Mouse (Mus musculus) bone marrow, adult 2 months (tissue): ENCODE measurements around the gene Tmem216. TPM values are rescaled to one million over a fixed set of nuclear protein-coding genes. Genes with fewer than 3 reads are reported as not detected.

Experiments
- H3K27ac ChIP-seq: fragments of 200-500 bp; 2 replicates; pipeline ENCODE4 v1.5.1; 2012; ENCODE audit warnings: low read depth, mild to moderate bottlenecking, control low read depth, inconsistent platforms, low read length; ENCODE audit not compliant: control insufficient read depth, poor library complexity, insufficient read depth
- H3K4me1 ChIP-seq: fragments of 200-500 bp; 2 replicates; pipeline ENCODE4 v1.6.1; 2011; ENCODE audit warnings: low read length; ENCODE audit not compliant: control insufficient read depth, insufficient read depth
- H3K4me3 ChIP-seq: fragments of 200-500 bp; replicated peaks from 2 replicates; pipeline ENCODE3; 2011; ENCODE audit warnings: mild to moderate bottlenecking, low read depth, low read length, control low read depth; ENCODE audit not compliant: control insufficient read depth
- CTCF ChIP-seq: fragments of 200-500 bp; IDR thresholded peaks from 2 replicates; pipeline ENCODE4 v1.5.1; 2011; ENCODE audit warnings: low read length, control low read depth; ENCODE audit not compliant: control insufficient read depth, insufficient read depth
- POLR2A ChIP-seq: fragments of 200-500 bp; IDR thresholded peaks from 2 replicates; pipeline ENCODE4 v1.6.1; 2011; ENCODE audit warnings: low read depth, mild to moderate bottlenecking, control low read depth, low read length, borderline replicate concordance; ENCODE audit not compliant: control insufficient read depth
- WGBS: fragments of 180-500 bp; shearing (Covaris S2); methylation state at CpG from one replicate; pipeline ENCODE4 v1.1.7; 2018; 5-methylcytosine and 5-hydroxymethylcytosine counted together
- polyA plus RNA-seq: library from polyadenylated mRNA; stranded (reverse); fragments of >200 nt; gene quantifications from 2 replicates; pipeline ENCODE4 v1.2.4, GENCODE M21; 2011; ENCODE audit warnings: low replicate concordance; ENCODE audit not compliant: missing spikeins, insufficient read depth, insufficient read length

The Tmem216 gene
- polyA plus RNA-seq, result 18.5 and 25.1 TPM in 2 replicates

DNA sequence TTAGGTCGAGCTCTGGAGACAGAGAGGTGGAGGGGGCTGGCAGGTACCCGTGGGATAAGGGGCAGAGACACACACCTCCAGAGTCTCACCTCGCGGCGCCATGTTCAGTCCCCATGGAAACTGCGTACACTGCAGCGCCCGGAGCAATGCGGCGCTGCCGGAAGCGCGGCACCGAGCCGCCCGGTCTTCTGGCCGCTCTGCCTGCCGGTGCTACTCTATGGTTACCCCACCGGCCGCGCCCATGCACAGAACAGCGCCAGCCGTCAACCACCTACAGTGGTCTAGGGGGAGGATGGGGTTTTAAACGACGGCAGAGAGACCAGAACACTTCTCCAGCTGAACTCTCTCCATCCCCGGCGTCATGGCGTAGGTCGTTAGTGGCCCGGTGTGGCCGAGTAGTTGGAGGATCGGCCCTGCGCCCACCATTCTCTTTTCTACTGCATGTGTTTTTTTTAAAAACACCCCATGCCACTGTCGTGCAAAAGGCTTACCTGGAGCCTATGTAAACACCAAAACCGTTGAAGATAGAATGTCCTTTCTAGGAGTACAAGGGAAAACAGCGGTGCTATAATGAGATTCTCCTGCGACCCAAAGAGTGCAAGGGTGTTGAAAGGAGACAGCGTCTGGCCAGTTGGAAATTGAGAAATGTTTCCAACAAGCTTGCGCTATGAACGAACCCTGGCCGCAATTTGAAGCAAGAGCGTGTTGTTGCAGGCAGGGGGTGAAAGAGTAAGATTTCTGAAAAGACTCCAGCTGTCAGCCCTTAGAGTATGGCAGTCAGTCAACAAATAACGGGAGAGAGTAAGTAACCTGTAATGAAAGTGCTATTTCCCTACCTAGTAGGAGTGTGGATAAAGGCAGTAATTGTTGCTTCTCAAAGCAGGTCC lies at the start of gene Tmem216:
Gene Tmem216, minus strand, starts transcription at position 615 of the 887 bp plus-strand sequence.
- Histone ChIP-seq H3K4me3 (peak within 1 kb of the TSS; percentile 98), H3K27ac (peak within 1 kb of the TSS; percentile 77), H3K4me1 (no peaks in the 10 kb centered on the region; the same call in 1 of the 2 replicates)
- TF ChIP-seq POLR2A (peak; percentile 76; the same call in 1 of the 2 replicates), CTCF (no peak)
- WGBS, result 1% methylated on average over 43 of the region's 43 CpGs

DNA sequence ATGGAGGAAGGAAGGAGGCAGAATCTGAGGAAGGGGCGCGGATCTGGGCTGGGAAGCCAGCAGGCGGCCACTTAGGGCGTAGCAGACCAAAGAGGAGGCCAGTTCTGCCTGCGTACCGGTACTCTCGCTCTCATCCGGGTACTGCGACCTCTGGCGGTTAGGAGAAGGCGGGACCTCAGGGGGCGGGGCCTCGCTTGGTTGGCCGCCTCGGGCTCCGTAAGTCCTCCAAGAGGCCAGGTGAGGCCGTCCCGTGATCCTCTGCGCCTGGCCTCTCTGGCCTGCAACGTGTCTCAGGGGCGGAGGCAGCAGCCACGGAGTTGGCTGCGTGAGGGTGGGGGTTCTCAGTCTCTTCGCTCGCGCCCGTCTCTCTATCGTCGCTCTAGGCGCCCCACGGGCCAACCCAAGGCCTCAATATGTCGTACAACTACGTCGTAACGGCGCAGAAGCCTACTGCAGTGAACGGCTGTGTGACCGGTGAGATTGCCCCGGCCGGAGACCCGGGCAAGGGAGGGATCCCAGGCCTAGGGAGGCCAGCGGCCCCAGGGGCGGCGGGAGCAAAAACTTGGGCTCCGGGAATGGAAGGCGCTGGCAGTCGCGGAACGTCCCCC lies 49.4 kb upstream of the Tmem216 start, which contains the start of the genes Ddb1 and Tkfc:
Gene Ddb1, plus strand, starts transcription at position 35 of the 608 bp plus-strand sequence.
Gene Tkfc, minus strand, starts transcription at position 362 of the 608 bp plus-strand sequence.
- WGBS, result 0% methylated on average over 49 of the region's 49 CpGs
- Histone ChIP-seq H3K4me3 (peak within 1 kb of the TSS; percentile 91), H3K27ac (peak within 1 kb of the TSS; percentile 80), H3K4me1 (peaks cover 2% of the 10 kb centered on the region; the same call in 1 of the 2 replicates)
- TF ChIP-seq POLR2A (peak; percentile 99), CTCF (peak; percentile 53)

DNA sequence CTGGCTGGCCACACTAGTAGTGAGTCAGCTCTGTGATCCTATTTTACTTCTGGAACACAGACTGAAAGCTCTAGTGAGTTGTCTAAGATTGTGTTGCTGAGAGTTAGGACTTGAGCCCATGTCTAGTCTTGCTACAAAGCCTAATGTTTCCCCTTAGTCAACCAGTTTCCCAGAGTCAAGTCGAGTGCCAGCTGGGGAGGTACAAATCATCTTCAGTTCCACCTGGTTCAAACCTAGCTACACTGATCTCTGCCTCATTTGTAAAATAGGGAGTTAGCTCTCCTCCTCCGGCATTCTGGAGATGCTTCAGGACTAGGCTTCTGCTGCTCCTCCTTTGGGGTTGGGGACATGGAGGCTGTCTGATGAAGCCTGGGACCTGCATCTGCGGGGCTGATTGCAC lies 48.5 kb upstream of the Tmem216 start:
- Histone ChIP-seq H3K4me1 (peaks cover 2% of the 10 kb centered on the region; the same call in 1 of the 2 replicates), H3K4me3 (peak overlapping the region; percentile 36), H3K27ac (no peak overlapping the region)
- no peak for TF ChIP-seq CTCF
- TF ChIP-seq POLR2A, result no peak
- WGBS, result 43% methylated on average over 3 of the region's 3 CpGs

DNA sequence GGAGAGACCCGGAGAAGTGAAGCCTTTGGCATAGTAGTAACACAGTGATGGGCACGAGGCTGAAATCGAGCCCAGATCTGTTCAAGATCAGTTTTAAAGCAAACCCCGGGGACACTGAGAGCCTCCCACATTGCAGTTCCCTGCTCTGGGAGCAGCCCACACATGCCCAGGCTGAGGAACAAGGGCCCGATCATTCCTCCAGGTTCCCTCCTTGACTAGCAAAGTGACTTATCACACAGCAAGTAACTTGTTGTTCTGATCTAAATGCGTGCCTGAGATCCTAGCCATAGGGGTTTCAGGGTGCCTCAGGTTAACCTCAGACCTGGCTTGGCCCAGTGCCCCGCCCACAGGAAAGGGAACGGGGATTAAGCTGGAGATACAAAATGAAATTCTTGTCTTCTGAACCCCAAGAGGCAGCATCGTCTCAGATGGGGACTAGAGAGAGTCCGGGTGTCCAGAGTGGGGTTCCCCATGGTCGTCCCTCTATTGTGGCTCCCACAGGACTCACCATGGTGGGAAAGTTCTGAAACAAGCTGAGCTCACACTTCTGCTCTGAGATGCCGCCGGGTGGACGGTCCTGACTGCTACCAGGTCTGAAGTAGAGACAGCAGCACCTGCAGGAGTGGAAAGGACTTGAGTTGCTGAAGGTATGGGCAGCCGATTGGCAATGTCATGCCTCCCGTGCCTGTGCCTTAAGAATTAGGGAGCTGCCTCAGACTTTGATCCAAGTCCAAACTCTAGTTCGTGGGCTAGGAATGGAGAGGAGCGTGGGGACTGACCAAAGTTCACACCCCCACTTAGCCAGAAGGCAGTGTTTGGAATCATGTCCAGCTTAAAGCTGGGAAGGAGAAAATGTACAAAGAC lies 47.9 kb upstream of the Tmem216 start:
- no peak for TF ChIP-seq POLR2A
- no peak for TF ChIP-seq CTCF
- 76% methylated on average over 18 of the region's 18 CpGs for WGBS
- no peak overlapping the region for H3K27ac ChIP-seq
- no peak overlapping the region for H3K4me3 ChIP-seq
- peaks cover 2% of the 10 kb centered on the region; the same call in 1 of the 2 replicates for H3K4me1 ChIP-seq

DNA sequence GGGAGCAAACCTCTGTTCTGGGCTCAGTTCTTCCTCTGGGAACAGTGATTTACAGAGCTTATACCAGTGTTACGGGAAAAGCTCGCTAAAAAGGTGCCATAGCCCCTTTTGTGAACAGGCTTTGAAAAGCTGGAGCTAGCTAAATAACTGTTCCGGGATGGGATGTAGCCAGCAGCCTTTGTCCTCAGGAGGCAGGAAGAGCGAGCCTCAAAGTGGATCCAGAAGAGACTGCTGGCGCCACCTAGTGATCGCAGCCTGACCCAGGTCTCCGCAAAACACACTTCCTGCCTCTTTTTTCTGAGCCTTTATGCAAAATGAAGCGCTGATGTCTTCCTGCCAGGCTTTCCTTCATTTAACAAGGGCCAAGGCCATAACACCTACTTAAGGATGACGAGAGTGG lies 46.7 kb upstream of the Tmem216 start:
- 2% methylated on average over 9 of the region's 9 CpGs for WGBS
- H3K27ac ChIP-seq, result peak overlapping the region; percentile 60
- H3K4me3 ChIP-seq, result no peak overlapping the region
- peaks cover 2% of the 10 kb centered on the region; the same call in 1 of the 2 replicates for H3K4me1 ChIP-seq
- TF ChIP-seq POLR2A, result no peak
- TF ChIP-seq CTCF, result peak; percentile 94

DNA sequence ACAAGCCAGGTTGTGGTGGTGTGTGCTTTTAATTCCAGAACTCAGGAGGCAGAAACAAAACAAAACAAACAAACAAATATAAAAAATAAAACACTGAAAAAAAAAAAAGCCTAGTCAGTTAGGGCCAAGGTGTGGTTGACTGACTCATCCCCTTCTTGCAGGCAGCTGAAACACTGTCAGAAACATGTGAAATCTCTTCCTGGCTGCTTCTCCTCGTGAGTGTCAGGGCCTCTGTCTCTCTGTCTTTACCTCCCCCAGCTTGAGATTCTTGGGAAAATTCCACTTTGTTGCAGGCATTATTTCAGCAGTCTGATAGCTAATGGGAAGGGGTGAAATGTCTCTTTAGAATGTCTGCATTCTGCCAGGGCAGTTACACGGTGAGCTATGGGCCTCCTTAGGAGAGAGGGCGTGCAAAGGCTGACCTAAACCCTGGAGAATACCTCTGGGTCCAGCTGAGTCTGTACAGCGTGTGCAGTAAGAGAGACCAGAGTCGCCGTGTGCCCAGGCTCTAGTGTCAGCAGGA lies 46.3 kb upstream of the Tmem216 start:
- H3K4me3 ChIP-seq, result no peak overlapping the region

DNA sequence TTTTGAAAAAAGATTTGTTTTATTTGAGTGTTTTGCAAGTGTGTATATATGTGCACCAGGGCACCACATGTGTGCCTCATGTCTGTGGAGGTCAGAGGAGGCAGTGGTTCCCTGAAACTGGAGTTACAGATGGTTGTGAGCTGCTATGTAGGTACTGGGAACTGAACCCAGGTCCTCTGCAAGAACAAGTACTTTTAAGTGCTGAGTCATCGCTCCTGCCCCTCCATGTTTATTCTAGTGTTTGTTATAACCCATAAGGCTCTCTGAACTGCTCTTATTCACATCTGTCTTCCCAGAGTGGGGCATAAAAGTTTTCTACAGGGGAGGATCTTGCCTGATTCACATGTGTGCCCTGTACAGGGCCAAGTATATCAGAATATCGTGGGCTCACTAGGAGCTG lies 43.6 kb upstream of the Tmem216 start:
- WGBS, result 91% methylated on average over 2 of the region's 2 CpGs
- H3K4me1 ChIP-seq, result peaks cover 2% of the 10 kb centered on the region; the same call in 1 of the 2 replicates
- TF ChIP-seq CTCF (no peak), POLR2A (no peak)
- no peak overlapping the region for H3K27ac ChIP-seq
- H3K4me3 ChIP-seq, result no peak overlapping the region

More for the DNA sequence above, 46.3 kb upstream of the Tmem216 start:
- 14% methylated on average over 6 of the region's 6 CpGs for WGBS
- no peak for TF ChIP-seq CTCF
- TF ChIP-seq POLR2A, result no peak
- H3K27ac ChIP-seq, result peak overlapping the region; percentile 60
- H3K4me1 ChIP-seq, result peaks cover 2% of the 10 kb centered on the region; the same call in 1 of the 2 replicates
